Mouse (Mus musculus): ENCODE results near the gene Olfr881. TPM values are rescaled to one million over a fixed set of nuclear protein-coding genes. Genes with fewer than 3 reads are reported as not detected.

The Olfr881 gene
- polyA plus RNA-seq (2017; shearing (Covaris generic)), result under 1 TPM; 0.40 to 0.48 TPM

DNA sequence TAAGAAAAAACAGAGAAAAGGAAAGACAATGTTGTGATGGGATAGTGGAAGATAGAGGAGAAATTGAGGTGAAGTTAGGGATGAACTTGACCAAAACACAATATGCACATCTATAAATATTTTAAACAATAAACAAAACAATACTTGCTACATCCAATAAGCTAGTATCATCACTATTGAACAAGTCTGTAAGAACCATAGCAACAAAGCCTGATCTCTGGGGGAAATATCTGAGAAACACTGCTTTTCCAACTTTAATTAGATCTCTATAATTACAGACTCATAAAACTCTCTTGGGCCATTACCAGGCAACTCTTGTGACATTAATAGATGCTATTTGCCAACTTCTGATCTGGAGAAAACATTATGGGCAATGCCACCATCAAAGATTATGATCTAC lies at the start of gene Olfr881:
Gene Olfr881 (plus strand): TSS at position 301 of the 400 bp plus-strand sequence.

DNA sequence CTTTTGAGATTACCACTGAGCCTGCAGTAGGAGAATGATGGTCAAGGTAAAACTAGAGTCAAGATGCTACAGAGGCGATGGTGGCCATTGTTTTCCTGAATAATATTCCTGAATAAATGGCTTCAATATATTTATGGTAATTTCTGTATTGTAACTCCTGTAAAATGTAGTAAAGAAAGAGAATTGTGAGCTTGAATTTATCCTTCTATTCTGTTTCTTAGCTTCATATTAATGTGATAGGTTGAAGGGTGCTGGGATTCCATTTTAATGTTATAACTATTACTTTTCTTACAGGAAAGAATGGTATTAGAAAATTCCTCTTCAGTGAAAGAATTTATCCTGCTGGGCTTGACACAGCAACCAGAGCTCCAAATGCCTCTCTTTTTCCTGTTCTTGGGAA lies 33.9 kb downstream of the Olfr881 start, which contains the start of gene Olfr883:
Gene Olfr883 (plus strand): TSS at position 301 of the 400 bp plus-strand sequence.

Other genes with a start within 250 kb of the Olfr881 start
- not detected for gene Olfr874, start 246.7 kb upstream of the Olfr881 start, polyA plus RNA-seq (2017; shearing (Covaris generic))
- not detected for gene Olfr875, start 220.0 kb upstream of the Olfr881 start, polyA plus RNA-seq (2017; shearing (Covaris generic))
- gene Olfr876, start 188.8 kb upstream of the Olfr881 start, polyA plus RNA-seq (2017; shearing (Covaris generic)), result 1 to 10 TPM in 1 of 2 experiments, under 1 TPM in 1; 0.17 to 1.7 TPM
- gene Olfr877, start 137.6 kb upstream of the Olfr881 start, polyA plus RNA-seq (2017; shearing (Covaris generic)), result under 1 TPM; 0.13 to 0.89 TPM
- under 1 TPM in 1 of 2 experiments, not detected in 1; 0.76 TPM for gene Olfr145, start 95.1 kb upstream of the Olfr881 start, polyA plus RNA-seq (2017; shearing (Covaris generic))
- gene Olfr878, start 74.0 kb upstream of the Olfr881 start, polyA plus RNA-seq (2017; shearing (Covaris generic)), result 1 to 10 TPM in 1 of 2 experiments, under 1 TPM in 1; 0.12 to 1.7 TPM
- gene Olfr883, start 34.0 kb downstream of the Olfr881 start, polyA plus RNA-seq (2017; shearing (Covaris generic)), result not detected
- not detected for gene Olfr884, start 54.7 kb downstream of the Olfr881 start, polyA plus RNA-seq (2017; shearing (Covaris generic))
- not detected for gene Olfr885, start 69.5 kb downstream of the Olfr881 start, polyA plus RNA-seq (2017; shearing (Covaris generic))
- under 1 TPM; 0.05 to 0.07 TPM for gene Olfr887, start 92.2 kb downstream of the Olfr881 start, polyA plus RNA-seq (2017; shearing (Covaris generic))
- gene Olfr888, start 116.3 kb downstream of the Olfr881 start, polyA plus RNA-seq (2017; shearing (Covaris generic)), result not detected
- gene Olfr889, start 123.4 kb downstream of the Olfr881 start, polyA plus RNA-seq (2017; shearing (Covaris generic)), result 1 to 10 TPM in 1 of 2 experiments, under 1 TPM in 1; 0.12 to 1.2 TPM
- 1 to 10 TPM in 1 of 2 experiments, not detected in 1; 1.7 TPM for gene Olfr890, start 150.7 kb downstream of the Olfr881 start, polyA plus RNA-seq (2017; shearing (Covaris generic))
- gene Olfr891, start 189.0 kb downstream of the Olfr881 start, polyA plus RNA-seq (2017; shearing (Covaris generic)), result not detected
- not detected for gene Olfr893, start 216.5 kb downstream of the Olfr881 start, polyA plus RNA-seq (2017; shearing (Covaris generic))
- gene Olfr894, start 226.2 kb downstream of the Olfr881 start, polyA plus RNA-seq (2017; shearing (Covaris generic)), result not detected